Comparison of ENCODE assay signal across 9 mouse cellular contexts in the genomic region with DNA sequence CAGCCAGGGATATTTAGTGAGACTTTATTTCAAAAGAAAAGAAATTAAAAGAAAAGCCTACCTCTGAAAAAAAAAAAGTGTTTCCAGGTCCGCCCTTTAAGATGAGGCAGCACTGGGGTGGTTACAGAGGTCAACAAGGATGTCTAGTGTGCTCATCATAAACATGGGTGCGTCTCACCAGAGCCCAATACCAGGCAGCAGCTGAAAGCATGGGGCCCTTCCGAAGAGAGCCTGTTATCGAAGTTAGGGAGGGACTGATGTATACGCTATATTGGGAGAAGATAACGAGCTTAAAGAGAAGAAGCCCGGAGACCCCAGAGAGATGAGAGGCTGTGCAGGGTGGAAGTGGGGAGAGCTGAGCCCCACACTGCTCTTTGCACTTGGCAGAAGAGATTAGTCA. TPM values are rescaled to one million over a fixed set of nuclear protein-coding genes. Genes with fewer than 3 reads are reported as not detected.
DNase-seq lines count a peak whose midpoint lies in the region; ATAC-seq and TF ChIP-seq lines count a peak whose summit lies in the region.
"Had no signal": no experiment of that assay in that cellular context is flagged by ENCODE, and none has a peak within 500 bp of the region (broad histone marks: within the 10 kb centered on the region; RNA-seq: fewer than 3 reads in every experiment).

No protein-coding gene starts in this region.

- no peaks in the 10 kb centered on the region for H3K27me3 ChIP-seq in hindbrain, embryonic 12.5 days
- no peaks in the 10 kb centered on the region for H3K27me3 ChIP-seq in hindbrain, embryonic 11.5 days (ENCODE audit: control insufficient read depth, insufficient read depth, low read length)
- no peaks in the 10 kb centered on the region for H3K27me3 ChIP-seq in ES-Bruce4 (ENCODE audit: control insufficient read depth, insufficient read depth, low read length, poor library complexity, severe bottlenecking)
- H3K27me3 ChIP-seq in forebrain, postnatal 0 days (ENCODE audit: insufficient read depth, low read length): no peaks in the 10 kb centered on the region
- H3K27me3 ChIP-seq in midbrain, embryonic 12.5 days: peaks cover 7% of the 10 kb centered on the region; the same call in 1 of the 2 replicates

- WGBS in hindbrain, embryonic 12.5 days: 74% methylated on average over 7 of the region's 7 CpGs
- 81% methylated on average over 7 of the region's 7 CpGs for WGBS in hindbrain, embryonic 11.5 days
- 57% methylated on average over 7 of the region's 7 CpGs for WGBS in forebrain, postnatal 0 days
- 68% methylated on average over 7 of the region's 7 CpGs for WGBS in midbrain, embryonic 12.5 days

- no peaks in the 10 kb centered on the region for H3K36me3 ChIP-seq in hindbrain, embryonic 12.5 days
- no peaks in the 10 kb centered on the region for H3K36me3 ChIP-seq in hindbrain, embryonic 11.5 days (ENCODE audit: control insufficient read depth, insufficient read depth, low read length)
- no peaks in the 10 kb centered on the region for H3K36me3 ChIP-seq in ES-Bruce4 (ENCODE audit: control insufficient read depth, insufficient read depth, low read length, poor library complexity, severe bottlenecking)
- H3K36me3 ChIP-seq in forebrain, postnatal 0 days (ENCODE audit: insufficient read depth): no peaks in the 10 kb centered on the region
- no peaks in the 10 kb centered on the region for H3K36me3 ChIP-seq in midbrain, embryonic 12.5 days

- no peak overlapping the region for H3K27ac ChIP-seq in hindbrain, embryonic 12.5 days
- no peak overlapping the region for H3K27ac ChIP-seq in hindbrain, embryonic 11.5 days (ENCODE audit: low read depth, low read length)
- H3K27ac ChIP-seq in ES-Bruce4 (ENCODE audit: insufficient read depth, low read length): peak overlapping the region; percentile 20; the same call in 1 of the 2 replicates
- no peak overlapping the region for H3K27ac ChIP-seq in forebrain, postnatal 0 days (ENCODE audit: low read depth, low read length)
- no peak overlapping the region for H3K27ac ChIP-seq in midbrain, embryonic 12.5 days (replicated peaks)

- H3K9me3 ChIP-seq in hindbrain, embryonic 12.5 days (replicated peaks): no peaks in the 10 kb centered on the region
- H3K9me3 ChIP-seq in hindbrain, embryonic 11.5 days (ENCODE audit: control insufficient read depth, low read length): no peaks in the 10 kb centered on the region
- H3K9me3 ChIP-seq in ES-Bruce4 (replicated peaks; ENCODE audit: control insufficient read depth, insufficient read depth, low read length, poor library complexity, severe bottlenecking): no peaks in the 10 kb centered on the region
- no peaks in the 10 kb centered on the region for H3K9me3 ChIP-seq in forebrain, postnatal 0 days (ENCODE audit: low read length)
- no peaks in the 10 kb centered on the region for H3K9me3 ChIP-seq in midbrain, embryonic 12.5 days

- TF ChIP-seq EP300 in ES-Bruce4 (IDR thresholded peaks at IDR 0.05; ENCODE audit: insufficient read depth, low read depth, low read length): no peak

- TF ChIP-seq POLR2A in ES-Bruce4 (IDR thresholded peaks at IDR 0.05; ENCODE audit: insufficient read depth, low read length): no peak

- H3K4me3 ChIP-seq in hindbrain, embryonic 12.5 days: no peak overlapping the region
- no peak overlapping the region for H3K4me3 ChIP-seq in hindbrain, embryonic 11.5 days (ENCODE audit: low read depth, low read length)
- no peak overlapping the region for H3K4me3 ChIP-seq in ES-Bruce4 (ENCODE audit: low read depth, low read length)
- H3K4me3 ChIP-seq in forebrain, postnatal 0 days (ENCODE audit: low read depth, low read length): peak overlapping the region; percentile 12
- no peak overlapping the region for H3K4me3 ChIP-seq in midbrain, embryonic 12.5 days

- H3K4me1 ChIP-seq in hindbrain, embryonic 12.5 days: peaks cover 32% of the 10 kb centered on the region
- no peaks in the 10 kb centered on the region; the same call in 1 of the 2 replicates for H3K4me1 ChIP-seq in hindbrain, embryonic 11.5 days (replicated peaks; ENCODE audit: control insufficient read depth, insufficient read depth, low read length)
- peaks cover 3% of the 10 kb centered on the region for H3K4me1 ChIP-seq in ES-Bruce4 (ENCODE audit: control insufficient read depth, insufficient read depth, low read length)
- H3K4me1 ChIP-seq in forebrain, postnatal 0 days (ENCODE audit: insufficient read depth): peaks cover 21% of the 10 kb centered on the region
- peaks cover 36% of the 10 kb centered on the region for H3K4me1 ChIP-seq in midbrain, embryonic 12.5 days

- TF ChIP-seq CTCF in ES-Bruce4 (IDR thresholded peaks at IDR 0.05; ENCODE audit: low read depth, low read length): no peak
- TF ChIP-seq CTCF in forebrain, postnatal 0 days (IDR thresholded peaks at IDR 0.05; ENCODE audit: low read depth): no peak

- H3K9ac ChIP-seq in hindbrain, embryonic 12.5 days: 0 out of 2 replicates have a peak overlapping the region, but pooled peaks have one; percentile 23
- no peak overlapping the region for H3K9ac ChIP-seq in hindbrain, embryonic 11.5 days (ENCODE audit: low read depth, low read length)
- no peak overlapping the region; the same call in 1 of the 2 replicates for H3K9ac ChIP-seq in ES-Bruce4 (ENCODE audit: low read depth, poor library complexity, severe bottlenecking)
- H3K9ac ChIP-seq in forebrain, postnatal 0 days: 0 out of 2 replicates have a peak overlapping the region, but pooled peaks have one; percentile 10
- H3K9ac ChIP-seq in midbrain, embryonic 12.5 days (replicated peaks): no peak overlapping the region

- H3K4me2 ChIP-seq in hindbrain, embryonic 12.5 days (replicated peaks): no peak overlapping the region; the same call in 1 of the 2 replicates
- H3K4me2 ChIP-seq in hindbrain, embryonic 11.5 days (replicated peaks; ENCODE audit: low read depth, low read length): no peak overlapping the region
- H3K4me2 ChIP-seq in forebrain, postnatal 0 days (ENCODE audit: low read depth): peak overlapping the region; percentile 67
- H3K4me2 ChIP-seq in midbrain, embryonic 12.5 days (replicated peaks): peak overlapping the region; percentile 23; the same call in 1 of the 2 replicates

- DNase-seq in hindbrain, embryonic 11.5 days (ENCODE audit: low spot score): no peak
- no peak for DNase-seq in forebrain, postnatal 0 days
- no peak for DNase-seq in left cerebral cortex, adult 8-10 months (ENCODE audit: low spot score in 2 of 2)
- DNase-seq in layer of hippocampus, adult 9-10 months (ENCODE audit: low spot score): no peak

- no peak for ATAC-seq in hindbrain, embryonic 12.5 days (ENCODE audit: low FRiP score)
- no peak for ATAC-seq in hindbrain, embryonic 11.5 days (ENCODE audit: low FRiP score)
- no peak for ATAC-seq in forebrain, postnatal 0 days
- ATAC-seq in midbrain, embryonic 12.5 days (ENCODE audit: low FRiP score, low read depth): no peak
- ATAC-seq in granulocyte monocyte progenitor cell, adult 5-6 weeks (replicated peaks; ENCODE audit: poor library complexity, severe bottlenecking): no peak; the same call in 1 of the 2 replicates

RNA-seq across cellular contexts. Expression of a gene that starts 3.3 kb away (rescaled TPM):
- 370 and 394 TPM in 2 replicates for polyA plus RNA-seq in hindbrain, embryonic 12.5 days (2016; fragmentation: Nextera tagmentation; extraction: Ambion mirVana)
- 325 and 330 TPM in 2 replicates for polyA plus RNA-seq in hindbrain, embryonic 11.5 days (2014; fragmentation: Nextera tagmentation; extraction: Ambion mirVana)
- 282 and 284 TPM in 2 replicates for polyA plus RNA-seq in ES-Bruce4 (2011; ENCODE audit: insufficient read depth, insufficient read length, low read depth, missing spikeins)
- 241 and 268 TPM in 2 replicates for total RNA-seq in forebrain, postnatal 0 days (2014; rRNA removed)
- polyA plus RNA-seq in forebrain, postnatal 0 days (2015; fragmentation: Nextera tagmentation; extraction: Ambion mirVana): 541 and 596 TPM in 2 replicates
- polyA plus RNA-seq in midbrain, embryonic 12.5 days (2016; fragmentation: Nextera tagmentation; extraction: Ambion mirVana): 357 and 363 TPM in 2 replicates
- 100 to 1,000 TPM; 212 to 241 (median 232) TPM for total RNA-seq in left cerebral cortex, adult 8-10 months (2022)
- total RNA-seq in granulocyte monocyte progenitor cell, adult 5-6 weeks (2014; fragmentation: Nextera tagmentation): 573 and 588 TPM in 2 replicates
- total RNA-seq in granulocyte monocyte progenitor cell, adult 5-6 weeks (2017): 434 and 584 TPM in 2 replicates

RNA-seq across cellular contexts. Expression of a gene that starts 39.2 kb away (rescaled TPM):
- polyA plus RNA-seq in hindbrain, embryonic 12.5 days (2016; fragmentation: Nextera tagmentation; extraction: Ambion mirVana): 0.19 TPM in 1 of 2 replicates, not detected in the other
- 0.32 TPM in 1 of 2 replicates, not detected in the other for polyA plus RNA-seq in hindbrain, embryonic 11.5 days (2014; fragmentation: Nextera tagmentation; extraction: Ambion mirVana)
- not detected in 2 replicates for polyA plus RNA-seq in ES-Bruce4 (2011; ENCODE audit: insufficient read depth, insufficient read length, low read depth, missing spikeins)
- not detected in 2 replicates for total RNA-seq in forebrain, postnatal 0 days (2014; rRNA removed)
- polyA plus RNA-seq in forebrain, postnatal 0 days (2015; fragmentation: Nextera tagmentation; extraction: Ambion mirVana): 0.21 TPM in 1 of 2 replicates, not detected in the other
- polyA plus RNA-seq in midbrain, embryonic 12.5 days (2016; fragmentation: Nextera tagmentation; extraction: Ambion mirVana): not detected in 2 replicates
- total RNA-seq in left cerebral cortex, adult 8-10 months (2022): not detected
- not detected in 2 replicates for total RNA-seq in granulocyte monocyte progenitor cell, adult 5-6 weeks (2014; fragmentation: Nextera tagmentation)
- total RNA-seq in granulocyte monocyte progenitor cell, adult 5-6 weeks (2017): not detected in 2 replicates

RNA-seq across cellular contexts. Expression of a gene that starts 44.7 kb away (rescaled TPM):
- not detected in 2 replicates for polyA plus RNA-seq in hindbrain, embryonic 12.5 days (2016; fragmentation: Nextera tagmentation; extraction: Ambion mirVana)
- 0.15 TPM in 1 of 2 replicates, not detected in the other for polyA plus RNA-seq in hindbrain, embryonic 11.5 days (2014; fragmentation: Nextera tagmentation; extraction: Ambion mirVana)
- not detected in 2 replicates for polyA plus RNA-seq in ES-Bruce4 (2011; ENCODE audit: insufficient read depth, insufficient read length, low read depth, missing spikeins)
- not detected in 2 replicates for total RNA-seq in forebrain, postnatal 0 days (2014; rRNA removed)
- not detected in 2 replicates for polyA plus RNA-seq in forebrain, postnatal 0 days (2015; fragmentation: Nextera tagmentation; extraction: Ambion mirVana)
- polyA plus RNA-seq in midbrain, embryonic 12.5 days (2016; fragmentation: Nextera tagmentation; extraction: Ambion mirVana): not detected in 2 replicates
- not detected for total RNA-seq in left cerebral cortex, adult 8-10 months (2022)
- total RNA-seq in granulocyte monocyte progenitor cell, adult 5-6 weeks (2014; fragmentation: Nextera tagmentation): not detected in 2 replicates
- not detected in 2 replicates for total RNA-seq in granulocyte monocyte progenitor cell, adult 5-6 weeks (2017)
- polyA plus RNA-seq: large intestine, adult 2 months had no signal

RNA-seq across cellular contexts. Expression of a gene that starts 45.4 kb away (rescaled TPM):
- polyA plus RNA-seq in hindbrain, embryonic 12.5 days (2016; fragmentation: Nextera tagmentation; extraction: Ambion mirVana): 180 and 183 TPM in 2 replicates
- 189 and 198 TPM in 2 replicates for polyA plus RNA-seq in hindbrain, embryonic 11.5 days (2014; fragmentation: Nextera tagmentation; extraction: Ambion mirVana)
- polyA plus RNA-seq in ES-Bruce4 (2011; ENCODE audit: insufficient read depth, insufficient read length, low read depth, missing spikeins): 96.3 and 103 TPM in 2 replicates
- 160 and 179 TPM in 2 replicates for total RNA-seq in forebrain, postnatal 0 days (2014; rRNA removed)
- 211 and 215 TPM in 2 replicates for polyA plus RNA-seq in forebrain, postnatal 0 days (2015; fragmentation: Nextera tagmentation; extraction: Ambion mirVana)
- 176 and 181 TPM in 2 replicates for polyA plus RNA-seq in midbrain, embryonic 12.5 days (2016; fragmentation: Nextera tagmentation; extraction: Ambion mirVana)
- 100 to 1,000 TPM; 138 to 159 (median 148) TPM for total RNA-seq in left cerebral cortex, adult 8-10 months (2022)
- total RNA-seq in granulocyte monocyte progenitor cell, adult 5-6 weeks (2014; fragmentation: Nextera tagmentation): 100 and 106 TPM in 2 replicates
- total RNA-seq in granulocyte monocyte progenitor cell, adult 5-6 weeks (2017): 98.8 and 140 TPM in 2 replicates

RNA-seq across cellular contexts. Expression of a gene that starts 45.6 kb away (rescaled TPM):
- polyA plus RNA-seq in hindbrain, embryonic 12.5 days (2016; fragmentation: Nextera tagmentation; extraction: Ambion mirVana): 94.0 and 97.8 TPM in 2 replicates
- 85.4 and 99.4 TPM in 2 replicates for polyA plus RNA-seq in hindbrain, embryonic 11.5 days (2014; fragmentation: Nextera tagmentation; extraction: Ambion mirVana)
- 40.9 and 43.6 TPM in 2 replicates for polyA plus RNA-seq in ES-Bruce4 (2011; ENCODE audit: insufficient read depth, insufficient read length, low read depth, missing spikeins)
- 57.5 and 64.5 TPM in 2 replicates for total RNA-seq in forebrain, postnatal 0 days (2014; rRNA removed)
- polyA plus RNA-seq in forebrain, postnatal 0 days (2015; fragmentation: Nextera tagmentation; extraction: Ambion mirVana): 112 and 128 TPM in 2 replicates
- polyA plus RNA-seq in midbrain, embryonic 12.5 days (2016; fragmentation: Nextera tagmentation; extraction: Ambion mirVana): 75.0 and 85.3 TPM in 2 replicates
- 100 to 1,000 TPM; 162 to 185 (median 173) TPM for total RNA-seq in left cerebral cortex, adult 8-10 months (2022)
- 28.7 and 49.8 TPM in 2 replicates for total RNA-seq in granulocyte monocyte progenitor cell, adult 5-6 weeks (2014; fragmentation: Nextera tagmentation)
- 9.0 and 14.1 TPM in 2 replicates for total RNA-seq in granulocyte monocyte progenitor cell, adult 5-6 weeks (2017)

Comparison
In these comparisons a context has a peak if more than half of its experiments do, and no peak if none do; other contexts are left out.
1. H3K9ac ChIP-seq: peak in hindbrain, embryonic 12.5 days (single experiment) and forebrain, postnatal 0 days (single experiment); none in hindbrain, embryonic 11.5 days (single experiment), ES-Bruce4 (single experiment) and midbrain, embryonic 12.5 days (single experiment).
2. H3K4me2 ChIP-seq: peak in forebrain, postnatal 0 days (single experiment) and midbrain, embryonic 12.5 days (single experiment); none in hindbrain, embryonic 12.5 days (single experiment) and hindbrain, embryonic 11.5 days (single experiment).